Mouse (Mus musculus) hematopoietic stem cell, adult 5-6 weeks (primary cell): ENCODE measurements around the gene Zdhhc14. TPM values are rescaled to one million over a fixed set of nuclear protein-coding genes. Genes with fewer than 3 reads are reported as not detected.
A peak's percentile ranks its signal among the peaks of the same experiment; 100 is the strongest.

ENCODE experiments used
- ATAC-seq, 2 experiments: fragments of 125-278 bp in 1 of 2; replicated peaks in 1 of 2; 2 replicates each; pipeline ENCODE4 v1.8.0; 2016 to 2017; ENCODE audit warnings: inconsistent platforms in 2 of 2, mild to moderate bottlenecking in 2 of 2, moderate number of reproducible peaks in 2 of 2, low read depth in 1 of 2, moderate TSS enrichment in 1 of 2; ENCODE audit not compliant: low FRiP score in 2 of 2, poor library complexity in 2 of 2, severe bottlenecking in 2 of 2, insufficient read depth in 1 of 2, low TSS enrichment in 1 of 2
- total RNA-seq: library from RNA; stranded (forward); fragments of 172-1452, 232-1000 nt; gene quantifications from 2 replicates; pipeline ENCODE4 v1.2.3, GENCODE M21; 2017

Gene Zdhhc14
- total RNA-seq, 1 experiment from 2014 or later = 1.5 TPM

- no peak for ATAC-seq
Observed at GRCm38 (mm10) chr17:5765746-5766145, 273.4 kb downstream of the Zdhhc14 start.

GRCm38 (mm10) chr17:5768164-5768705 lies 275.9 kb downstream of the Zdhhc14 start:
- no peak for ATAC-seq

GRCm38 (mm10) chr17:5768810-5769520 lies 276.6 kb downstream of the Zdhhc14 start:
- ATAC-seq = no peak

GRCm38 (mm10) chr17:5769776-5770175 lies 277.4 kb downstream of the Zdhhc14 start:
- ATAC-seq = peak in 1 of 2 experiments; percentile 36; a peak in 1 of 4 replicates

GRCm38 (mm10) chr17:5770265-5771249 lies 278.2 kb downstream of the Zdhhc14 start:
- peak; percentile 72 to 80 for ATAC-seq

- no peak for ATAC-seq
Observed at GRCm38 (mm10) chr17:5780213-5780975, 288.0 kb downstream of the Zdhhc14 start.

GRCm38 (mm10) chr17:5785238-5785637 lies 292.9 kb downstream of the Zdhhc14 start:
- no peak for ATAC-seq

GRCm38 (mm10) chr17:5792164-5792791 lies 299.9 kb downstream of the Zdhhc14 start:
- ATAC-seq = no peak

- no peak for ATAC-seq
Observed at GRCm38 (mm10) chr17:5793593-5793992, 301.2 kb downstream of the Zdhhc14 start.

GRCm38 (mm10) chr17:5794276-5794675 lies 301.9 kb downstream of the Zdhhc14 start:
- ATAC-seq = no peak

- no peak for ATAC-seq
Observed at GRCm38 (mm10) chr17:5795369-5795768, 303.0 kb downstream of the Zdhhc14 start.

GRCm38 (mm10) chr17:5795878-5796277 lies 303.5 kb downstream of the Zdhhc14 start:
- ATAC-seq = peak; percentile 82 to 84

- no peak for ATAC-seq
Observed at GRCm38 (mm10) chr17:5797124-5797760, 304.9 kb downstream of the Zdhhc14 start.

GRCm38 (mm10) chr17:5798221-5798801 lies 306.0 kb downstream of the Zdhhc14 start:
- peak; percentile 51 to 59 for ATAC-seq

- no peak for ATAC-seq
Observed at GRCm38 (mm10) chr17:5798900-5799299, 306.5 kb downstream of the Zdhhc14 start.

GRCm38 (mm10) chr17:5799396-5800021 lies 307.2 kb downstream of the Zdhhc14 start:
- ATAC-seq = no peak
